Mouse (Mus musculus) liver, embryonic 15.5 days (tissue): Measurements from ENCODE around the gene 1700001J03Rik. TPM values are rescaled to one million over a fixed set of nuclear protein-coding genes. Genes with fewer than 3 reads are reported as not detected.
A peak's percentile ranks its signal among the peaks of the same experiment; 100 is the strongest.

ENCODE experiments used
- ATAC-seq: fragments of 200-750 bp; cut with Nextera tagmentation; 2 replicates; pipeline ENCODE4 v1.8.0; 2017; ENCODE audit warnings: moderate number of reproducible peaks, mild to moderate bottlenecking, moderate library complexity; ENCODE audit not compliant: insufficient read depth
- H3K27ac ChIP-seq: fragments of 300-500 bp; sonication (generic); replicated peaks from 2 replicates; pipeline ENCODE4 v1.5.1; 2015; ENCODE audit warnings: mild to moderate bottlenecking, inconsistent platforms
- H3K27me3 ChIP-seq: fragments of 300-500 bp; sonication (generic); 2 replicates; pipeline ENCODE4 v1.6.1; 2015; ENCODE audit warnings: mild to moderate bottlenecking, inconsistent platforms
- H3K36me3 ChIP-seq: fragments of 300-500 bp; sonication (generic); replicated peaks from 2 replicates; pipeline ENCODE4 v1.6.1; 2015; ENCODE audit warnings: moderate library complexity, mild to moderate bottlenecking, inconsistent platforms
- H3K4me1 ChIP-seq: fragments of 300-500 bp; sonication (generic); replicated peaks from 2 replicates; pipeline ENCODE4 v1.6.1; 2015; ENCODE audit warnings: inconsistent platforms
- H3K4me2 ChIP-seq: fragments of 300-500 bp; sonication (generic); 2 replicates; pipeline ENCODE4 v1.6.1; 2015; ENCODE audit warnings: moderate library complexity, mild to moderate bottlenecking, inconsistent platforms
- H3K4me3 ChIP-seq: fragments of 300-500 bp; sonication (generic); replicated peaks from 2 replicates; pipeline ENCODE4 v1.5.1; 2015; ENCODE audit warnings: mild to moderate bottlenecking, inconsistent platforms
- H3K9ac ChIP-seq: fragments of 300-500 bp; sonication (generic); 2 replicates; pipeline ENCODE4 v1.6.1; 2015; ENCODE audit warnings: moderate library complexity, mild to moderate bottlenecking, inconsistent platforms
- H3K9me3 ChIP-seq: fragments of 300-500 bp; sonication (generic); replicated peaks from 2 replicates; pipeline ENCODE4 v1.6.1; 2016; ENCODE audit warnings: inconsistent platforms
- WGBS: fragments of 180-500 bp; shearing (Covaris S2); methylation state at CpG from one replicate; pipeline ENCODE4 v1.1.7; 2015; ENCODE audit warnings: mixed read lengths; ENCODE audit not compliant: insufficient replicate concordance; 5-methylcytosine and 5-hydroxymethylcytosine counted together
- polyA plus RNA-seq: library from polyadenylated mRNA; unstranded; fragments of >200 nt; fragmentation: Nextera tagmentation; extraction: Ambion mirVana; gene quantifications from 2 replicates; pipeline ENCODE4 v1.2.1, GENCODE M21; 2015

1700001J03Rik gene
- polyA plus RNA-seq, 1 experiment from 2014 or later: not detected

GRCm38 (mm10) chr5:146220879-146221714 is 36.0 kb upstream of the 1700001J03Rik start, which contains the start of gene Rnf6:
Gene Rnf6, minus strand, starts transcription at chr5:146221555.
- Histone ChIP-seq H3K4me3 (peak within 1 kb of the TSS; percentile 84), H3K27me3 (no peaks in the 10 kb centered on the region), H3K4me1 (peaks cover 26% of the 10 kb centered on the region), H3K4me2 (peak within 1 kb of the TSS; percentile 88), H3K27ac (peak within 1 kb of the TSS; percentile 99), H3K9ac (peak within 1 kb of the TSS; percentile 89), H3K36me3 (peaks cover 32% of the 10 kb centered on the region), H3K9me3 (no peaks in the 10 kb centered on the region)
- peak; percentile 98 for ATAC-seq
- under 1% methylated on average over 67 of the region's 67 CpGs for WGBS

- Histone ChIP-seq H3K27ac (peak overlapping the region; percentile 99), H3K4me3 (peak overlapping the region; percentile 84), H3K4me1 (peaks cover 26% of the 10 kb centered on the region), H3K36me3 (peaks cover 38% of the 10 kb centered on the region), H3K4me2 (peak overlapping the region; percentile 88), H3K27me3 (no peaks in the 10 kb centered on the region), H3K9me3 (no peaks in the 10 kb centered on the region), H3K9ac (peak overlapping the region; percentile 89)
- 7% methylated on average over 13 of the region's 13 CpGs for WGBS
- peak; percentile 80 for ATAC-seq
These were observed 35.4 kb upstream of the 1700001J03Rik start for GRCm38 (mm10) chr5:146220501-146220878.

GRCm38 (mm10) chr5:146205537-146205936 is 20.4 kb upstream of the 1700001J03Rik start:
- 79% methylated on average over 5 of the region's 5 CpGs for WGBS
- Histone ChIP-seq H3K4me2 (no peak overlapping the region), H3K9ac (no peak overlapping the region), H3K4me1 (no peaks in the 10 kb centered on the region), H3K27ac (no peak overlapping the region), H3K4me3 (no peak overlapping the region), H3K27me3 (no peaks in the 10 kb centered on the region), H3K36me3 (peaks cover 70% of the 10 kb centered on the region), H3K9me3 (no peaks in the 10 kb centered on the region)
- no peak for ATAC-seq

- peaks cover 59% of the 10 kb centered on the region for H3K36me3 ChIP-seq
- no peak overlapping the region for H3K4me2 ChIP-seq
- no peaks in the 10 kb centered on the region for H3K27me3 ChIP-seq
- H3K4me1 ChIP-seq: no peaks in the 10 kb centered on the region
- H3K9ac ChIP-seq: no peak overlapping the region
- WGBS: 44% methylated on average over 2 of the region's 2 CpGs
- no peak for ATAC-seq
- H3K27ac ChIP-seq: no peak overlapping the region
- H3K4me3 ChIP-seq: no peak overlapping the region
- no peaks in the 10 kb centered on the region for H3K9me3 ChIP-seq
These were observed 18.8 kb upstream of the 1700001J03Rik start for GRCm38 (mm10) chr5:146203921-146204320.

- H3K9ac ChIP-seq: no peak overlapping the region
- no peak overlapping the region for H3K4me3 ChIP-seq
- H3K36me3 ChIP-seq: peaks cover 25% of the 10 kb centered on the region
- H3K27ac ChIP-seq: no peak overlapping the region
- 89% methylated on average over 6 of the region's 6 CpGs for WGBS
- H3K9me3 ChIP-seq: no peaks in the 10 kb centered on the region
- no peak overlapping the region for H3K4me2 ChIP-seq
- no peaks in the 10 kb centered on the region for H3K27me3 ChIP-seq
- no peak for ATAC-seq
- no peaks in the 10 kb centered on the region for H3K4me1 ChIP-seq
These were observed 15.5 kb upstream of the 1700001J03Rik start for GRCm38 (mm10) chr5:146200580-146200979.

GRCm38 (mm10) chr5:146199540-146199939 is 14.4 kb upstream of the 1700001J03Rik start:
- 53% methylated on average over 2 of the region's 2 CpGs for WGBS

GRCm38 (mm10) chr5:146199073-146199472 is 14.0 kb upstream of the 1700001J03Rik start:
- no peaks in the 10 kb centered on the region for H3K9me3 ChIP-seq
- no peak overlapping the region for H3K4me2 ChIP-seq
- ATAC-seq: no peak
- no peaks in the 10 kb centered on the region for H3K4me1 ChIP-seq
- H3K36me3 ChIP-seq: peaks cover 11% of the 10 kb centered on the region
- H3K27me3 ChIP-seq: no peaks in the 10 kb centered on the region
- H3K27ac ChIP-seq: no peak overlapping the region
- no peak overlapping the region for H3K4me3 ChIP-seq
- H3K9ac ChIP-seq: no peak overlapping the region

More at GRCm38 (mm10) chr5:146199540-146199939, 14.4 kb upstream of the 1700001J03Rik start:
- no peak overlapping the region for H3K4me3 ChIP-seq
- H3K4me1 ChIP-seq: no peaks in the 10 kb centered on the region
- H3K9ac ChIP-seq: no peak overlapping the region
- ATAC-seq: no peak
- H3K27me3 ChIP-seq: no peaks in the 10 kb centered on the region
- no peaks in the 10 kb centered on the region for H3K9me3 ChIP-seq
- no peak overlapping the region for H3K27ac ChIP-seq
- peaks cover 16% of the 10 kb centered on the region for H3K36me3 ChIP-seq
- no peak overlapping the region for H3K4me2 ChIP-seq

- H3K4me2 ChIP-seq: no peak overlapping the region
- H3K9ac ChIP-seq: no peak overlapping the region
- H3K36me3 ChIP-seq: no peaks in the 10 kb centered on the region
- H3K27me3 ChIP-seq: no peaks in the 10 kb centered on the region
- H3K9me3 ChIP-seq: no peaks in the 10 kb centered on the region
- no peaks in the 10 kb centered on the region for H3K4me1 ChIP-seq
- ATAC-seq: no peak
- H3K4me3 ChIP-seq: no peak overlapping the region
- no peak overlapping the region for H3K27ac ChIP-seq
- whole genome bisulfite sequencing: 59% methylated on average over 8 of the region's 8 CpGs
These were observed 8.3 kb upstream of the 1700001J03Rik start for GRCm38 (mm10) chr5:146193360-146193759.

GRCm38 (mm10) chr5:146190501-146191269 is 5.6 kb upstream of the 1700001J03Rik start:
- Histone ChIP-seq H3K27ac (no peak overlapping the region), H3K4me2 (no peak overlapping the region), H3K27me3 (no peaks in the 10 kb centered on the region), H3K4me1 (no peaks in the 10 kb centered on the region), H3K9ac (no peak overlapping the region), H3K9me3 (no peaks in the 10 kb centered on the region), H3K4me3 (no peak overlapping the region), H3K36me3 (no peaks in the 10 kb centered on the region)
- WGBS: 40% methylated on average over 3 of the region's 3 CpGs
- ATAC-seq: no peak

- Histone ChIP-seq H3K4me3 (no peak overlapping the region), H3K4me2 (no peak overlapping the region), H3K27me3 (no peaks in the 10 kb centered on the region), H3K36me3 (no peaks in the 10 kb centered on the region), H3K4me1 (no peaks in the 10 kb centered on the region), H3K9ac (no peak overlapping the region), H3K27ac (no peak overlapping the region), H3K9me3 (no peaks in the 10 kb centered on the region)
- ATAC-seq: no peak
- WGBS: 38% methylated on average over 4 of the region's 4 CpGs
These were observed 5.0 kb upstream of the 1700001J03Rik start for GRCm38 (mm10) chr5:146190093-146190492.

GRCm38 (mm10) chr5:146188712-146189111 is 3.6 kb upstream of the 1700001J03Rik start:
- Histone ChIP-seq H3K36me3 (no peaks in the 10 kb centered on the region), H3K9me3 (no peaks in the 10 kb centered on the region), H3K9ac (no peak overlapping the region), H3K4me1 (no peaks in the 10 kb centered on the region), H3K4me3 (no peak overlapping the region), H3K27me3 (no peaks in the 10 kb centered on the region), H3K27ac (no peak overlapping the region), H3K4me2 (no peak overlapping the region)
- 68% methylated on average over 7 of the region's 7 CpGs for WGBS
- no peak for ATAC-seq
